Mouse (Mus musculus): ENCODE data around the gene Tmem135. TPM values are rescaled to one million over a fixed set of nuclear protein-coding genes. Genes with fewer than 3 reads are reported as not detected.

Gene Tmem135
- polyA plus RNA-seq, 1 experiment from 2014 or later: 37.3 TPM

GRCm38 (mm10) chr7:89397837-89398534 lies 6.0 kb downstream of the Tmem135 start:
- Histone ChIP-seq H3K9ac (no peak overlapping the region), H3K4me1 (no peaks in the 10 kb centered on the region), H3K4me3 (replicated peaks) (no peak overlapping the region), H3K4me2 (no peak overlapping the region), H3K9me3 (no peaks in the 10 kb centered on the region), H3K27ac (0 out of 2 replicates have a peak overlapping the region, but pooled peaks have one; percentile 16), H3K36me3 (no peaks in the 10 kb centered on the region), H3K27me3 (replicated peaks) (no peaks in the 10 kb centered on the region)
- peak; percentile 54; the same call in 1 of the 2 replicates for ATAC-seq (ENCODE audit: insufficient read depth, low FRiP score, low read depth)
- 62% methylated on average over 3 of the region's 3 CpGs for WGBS

- Histone ChIP-seq H3K36me3 (no peaks in the 10 kb centered on the region), H3K9me3 (no peaks in the 10 kb centered on the region), H3K27me3 (replicated peaks) (no peaks in the 10 kb centered on the region), H3K4me2 (no peak overlapping the region), H3K9ac (no peak overlapping the region), H3K4me3 (replicated peaks) (no peak overlapping the region), H3K27ac (no peak overlapping the region), H3K4me1 (no peaks in the 10 kb centered on the region)
- 76% methylated on average over 8 of the region's 8 CpGs for WGBS
- ATAC-seq (ENCODE audit: insufficient read depth, low FRiP score, low read depth): no peak
Observed at GRCm38 (mm10) chr7:89396386-89396785, 7.6 kb downstream of the Tmem135 start.

GRCm38 (mm10) chr7:89395399-89395798 lies 8.6 kb downstream of the Tmem135 start:
- H3K36me3 ChIP-seq: no peaks in the 10 kb centered on the region
- no peak for ATAC-seq (ENCODE audit: insufficient read depth, low FRiP score, low read depth)
- H3K27me3 ChIP-seq (replicated peaks): no peaks in the 10 kb centered on the region
- H3K4me3 ChIP-seq (replicated peaks): no peak overlapping the region
- H3K27ac ChIP-seq: no peak overlapping the region
- 73% methylated on average over 1 of the region's 1 CpGs for WGBS
- no peak overlapping the region for H3K4me2 ChIP-seq
- no peaks in the 10 kb centered on the region for H3K9me3 ChIP-seq
- peaks cover 5% of the 10 kb centered on the region; the same call in 1 of the 2 replicates for H3K4me1 ChIP-seq
- no peak overlapping the region for H3K9ac ChIP-seq

GRCm38 (mm10) chr7:89392825-89393224 lies 11.2 kb downstream of the Tmem135 start:
- 98% methylated on average over 1 of the region's 1 CpGs for WGBS
- no peaks in the 10 kb centered on the region for H3K36me3 ChIP-seq
- peaks cover 12% of the 10 kb centered on the region; the same call in 1 of the 2 replicates for H3K4me1 ChIP-seq
- no peaks in the 10 kb centered on the region for H3K27me3 ChIP-seq (replicated peaks)
- no peak overlapping the region for H3K4me2 ChIP-seq
- H3K4me3 ChIP-seq (replicated peaks): no peak overlapping the region
- no peak overlapping the region for H3K9ac ChIP-seq
- ATAC-seq (ENCODE audit: insufficient read depth, low FRiP score, low read depth): no peak
- no peaks in the 10 kb centered on the region for H3K9me3 ChIP-seq
- no peak overlapping the region for H3K27ac ChIP-seq

- H3K27ac ChIP-seq: no peak overlapping the region
- no peak overlapping the region for H3K4me3 ChIP-seq (replicated peaks)
- no peaks in the 10 kb centered on the region for H3K27me3 ChIP-seq (replicated peaks)
- WGBS: 72% methylated on average over 4 of the region's 4 CpGs
- no peak for ATAC-seq (ENCODE audit: insufficient read depth, low FRiP score, low read depth)
- H3K4me2 ChIP-seq: no peak overlapping the region
- no peaks in the 10 kb centered on the region for H3K36me3 ChIP-seq
- H3K4me1 ChIP-seq: peaks cover 14% of the 10 kb centered on the region
- no peaks in the 10 kb centered on the region for H3K9me3 ChIP-seq
- H3K9ac ChIP-seq: no peak overlapping the region
Observed at GRCm38 (mm10) chr7:89392388-89392787, 11.6 kb downstream of the Tmem135 start.

- no peaks in the 10 kb centered on the region for H3K36me3 ChIP-seq
- H3K27me3 ChIP-seq (replicated peaks): no peaks in the 10 kb centered on the region
- no peak overlapping the region for H3K9ac ChIP-seq
- H3K4me2 ChIP-seq: no peak overlapping the region
- H3K4me3 ChIP-seq (replicated peaks): no peak overlapping the region
- ATAC-seq (ENCODE audit: insufficient read depth, low FRiP score, low read depth): peak; percentile 92
- peaks cover 15% of the 10 kb centered on the region for H3K4me1 ChIP-seq
- WGBS: 64% methylated on average over 4 of the region's 4 CpGs
- H3K27ac ChIP-seq: peak overlapping the region; percentile 49; the same call in 1 of the 2 replicates
- no peaks in the 10 kb centered on the region for H3K9me3 ChIP-seq
Observed at GRCm38 (mm10) chr7:89391831-89392230, 12.2 kb downstream of the Tmem135 start.

GRCm38 (mm10) chr7:89391281-89391680 lies 12.7 kb downstream of the Tmem135 start:
- Histone ChIP-seq H3K9ac (no peak overlapping the region), H3K4me3 (replicated peaks) (no peak overlapping the region), H3K27ac (peak overlapping the region; percentile 49; the same call in 1 of the 2 replicates), H3K27me3 (replicated peaks) (no peaks in the 10 kb centered on the region), H3K4me1 (peaks cover 16% of the 10 kb centered on the region), H3K4me2 (no peak overlapping the region), H3K9me3 (no peaks in the 10 kb centered on the region), H3K36me3 (no peaks in the 10 kb centered on the region)
- 86% methylated on average over 3 of the region's 3 CpGs for WGBS
- no peak for ATAC-seq (ENCODE audit: insufficient read depth, low FRiP score, low read depth)

GRCm38 (mm10) chr7:89390660-89391059 lies 13.4 kb downstream of the Tmem135 start:
- no peak overlapping the region for H3K4me3 ChIP-seq (replicated peaks)
- H3K36me3 ChIP-seq: no peaks in the 10 kb centered on the region
- 61% methylated on average over 2 of the region's 2 CpGs for WGBS
- no peak for ATAC-seq (ENCODE audit: insufficient read depth, low FRiP score, low read depth)
- H3K9me3 ChIP-seq: no peaks in the 10 kb centered on the region
- no peak overlapping the region for H3K9ac ChIP-seq
- no peaks in the 10 kb centered on the region for H3K27me3 ChIP-seq (replicated peaks)
- no peak overlapping the region for H3K27ac ChIP-seq
- peaks cover 17% of the 10 kb centered on the region for H3K4me1 ChIP-seq
- no peak overlapping the region for H3K4me2 ChIP-seq

GRCm38 (mm10) chr7:89388981-89389380 lies 15.0 kb downstream of the Tmem135 start:
- ATAC-seq (ENCODE audit: insufficient read depth, low FRiP score, low read depth): no peak
- Histone ChIP-seq H3K4me1 (peaks cover 17% of the 10 kb centered on the region), H3K36me3 (no peaks in the 10 kb centered on the region), H3K27me3 (replicated peaks) (no peaks in the 10 kb centered on the region), H3K9me3 (no peaks in the 10 kb centered on the region), H3K4me3 (replicated peaks) (no peak overlapping the region), H3K4me2 (no peak overlapping the region), H3K27ac (peak overlapping the region; percentile 37), H3K9ac (no peak overlapping the region)
- WGBS: 26% methylated on average over 3 of the region's 3 CpGs

GRCm38 (mm10) chr7:89382892-89383291 lies 21.1 kb downstream of the Tmem135 start:
- no peak overlapping the region for H3K4me2 ChIP-seq
- WGBS: 95% methylated on average over 3 of the region's 3 CpGs
- H3K36me3 ChIP-seq: no peaks in the 10 kb centered on the region
- H3K27me3 ChIP-seq (replicated peaks): no peaks in the 10 kb centered on the region
- H3K9ac ChIP-seq: no peak overlapping the region
- peaks cover 5% of the 10 kb centered on the region; the same call in 1 of the 2 replicates for H3K4me1 ChIP-seq
- no peak overlapping the region for H3K27ac ChIP-seq
- no peak for ATAC-seq (ENCODE audit: insufficient read depth, low FRiP score, low read depth)
- H3K4me3 ChIP-seq (replicated peaks): no peak overlapping the region
- H3K9me3 ChIP-seq: no peaks in the 10 kb centered on the region

GRCm38 (mm10) chr7:89380935-89381705 lies 22.9 kb downstream of the Tmem135 start:
- H3K4me1 ChIP-seq: no peaks in the 10 kb centered on the region
- no peak overlapping the region for H3K4me2 ChIP-seq
- peak overlapping the region; percentile 69 for H3K27ac ChIP-seq
- no peaks in the 10 kb centered on the region for H3K9me3 ChIP-seq
- no peak for ATAC-seq (ENCODE audit: insufficient read depth, low FRiP score, low read depth)
- H3K9ac ChIP-seq: no peak overlapping the region
- no peaks in the 10 kb centered on the region for H3K27me3 ChIP-seq (replicated peaks)
- no peak overlapping the region for H3K4me3 ChIP-seq (replicated peaks)
- H3K36me3 ChIP-seq: no peaks in the 10 kb centered on the region
- 32% methylated on average over 7 of the region's 7 CpGs for WGBS

- Histone ChIP-seq H3K36me3 (no peaks in the 10 kb centered on the region), H3K27me3 (replicated peaks) (no peaks in the 10 kb centered on the region), H3K9me3 (no peaks in the 10 kb centered on the region), H3K4me2 (no peak overlapping the region), H3K9ac (no peak overlapping the region), H3K27ac (no peak overlapping the region), H3K4me3 (replicated peaks) (no peak overlapping the region), H3K4me1 (peaks cover 4% of the 10 kb centered on the region)
- WGBS: 62% methylated on average over 6 of the region's 6 CpGs
- no peak for ATAC-seq (ENCODE audit: insufficient read depth, low FRiP score, low read depth)
Observed at GRCm38 (mm10) chr7:89371623-89372295, 32.3 kb downstream of the Tmem135 start.

Measured in stomach, embryonic 15.5 days (tissue).